Mouse (Mus musculus): Measurements from ENCODE around the gene Hip1. TPM values are rescaled to one million over a fixed set of nuclear protein-coding genes. Genes with fewer than 3 reads are reported as not detected.
"Not testable (repeated sequence)": the region's sequence is repeated elsewhere in the genome, so short reads cannot be mapped to it uniquely, and the experiment has no call there.

Gene Hip1
- polyA plus RNA-seq, 1 experiment from 2014 or later = 7.3 TPM

GRCm38 (mm10) chr5:135376341-135376740 is 168.6 kb downstream of the Hip1 start:
- H3K36me3 ChIP-seq (ENCODE audit: control insufficient read depth, insufficient read depth, low read length) = peaks cover 54% of the 10 kb centered on the region
- WGBS = 59% methylated on average over 2 of the region's 2 CpGs
- TF ChIP-seq EP300 (optimal IDR thresholded peaks at IDR 0.05) (no peak), CTCF (IDR thresholded peaks at IDR 0.05; ENCODE audit: low read depth) (no peak)
- no peak overlapping the region for H3K4me3 ChIP-seq (ENCODE audit: low read depth, low read length)
- no peaks in the 10 kb centered on the region for H3K4me1 ChIP-seq (replicated peaks; ENCODE audit: control insufficient read depth, insufficient read depth)
- H3K9ac ChIP-seq (ENCODE audit: low read length) = no peak overlapping the region
- H3K27ac ChIP-seq (replicated peaks) = no peak overlapping the region
- ATAC-seq (ENCODE audit: low FRiP score, low TSS enrichment) (no peak), DNase-seq (ENCODE audit: low spot score) (no peak)
- no peak overlapping the region for H3K4me2 ChIP-seq (replicated peaks; ENCODE audit: low read depth)
- H3K27me3 ChIP-seq (ENCODE audit: control insufficient read depth, insufficient read depth, low read length) = no peaks in the 10 kb centered on the region
- no peaks in the 10 kb centered on the region for H3K9me3 ChIP-seq (ENCODE audit: control insufficient read depth, low read length)

- Histone ChIP-seq H3K4me3 (ENCODE audit: low read depth, low read length) (no peak overlapping the region), H3K9ac (ENCODE audit: low read length) (no peak overlapping the region), H3K27ac (replicated peaks) (no peak overlapping the region), H3K4me2 (replicated peaks; ENCODE audit: low read depth) (no peak overlapping the region), H3K4me1 (replicated peaks; ENCODE audit: control insufficient read depth, insufficient read depth) (peaks cover 2% of the 10 kb centered on the region; the same call in 1 of the 2 replicates), H3K27me3 (ENCODE audit: control insufficient read depth, insufficient read depth, low read length) (no peaks in the 10 kb centered on the region), H3K36me3 (ENCODE audit: control insufficient read depth, insufficient read depth, low read length) (peaks cover 46% of the 10 kb centered on the region), H3K9me3 (ENCODE audit: control insufficient read depth, low read length) (no peaks in the 10 kb centered on the region)
- TF ChIP-seq CTCF (IDR thresholded peaks at IDR 0.05; ENCODE audit: low read depth) = no peak
- TF ChIP-seq EP300 (optimal IDR thresholded peaks at IDR 0.05) = no peak
- peak; percentile 76 for DNase-seq (ENCODE audit: low spot score)
- WGBS = 38% methylated on average over 8 of the region's 8 CpGs
- no peak for ATAC-seq (ENCODE audit: low FRiP score, low TSS enrichment)
Observed at GRCm38 (mm10) chr5:135375167-135375566, 169.8 kb downstream of the Hip1 start.

- Histone ChIP-seq H3K4me1 (replicated peaks; ENCODE audit: control insufficient read depth, insufficient read depth) (peaks cover 2% of the 10 kb centered on the region; the same call in 1 of the 2 replicates), H3K9ac (ENCODE audit: low read length) (no peak overlapping the region), H3K27ac (replicated peaks) (no peak overlapping the region), H3K27me3 (ENCODE audit: control insufficient read depth, insufficient read depth, low read length) (no peaks in the 10 kb centered on the region), H3K4me2 (replicated peaks; ENCODE audit: low read depth) (no peak overlapping the region), H3K9me3 (ENCODE audit: control insufficient read depth, low read length) (no peaks in the 10 kb centered on the region), H3K4me3 (ENCODE audit: low read depth, low read length) (no peak overlapping the region), H3K36me3 (ENCODE audit: control insufficient read depth, insufficient read depth, low read length) (peaks cover 36% of the 10 kb centered on the region)
- DNase-seq (ENCODE audit: low spot score) (no peak), ATAC-seq (ENCODE audit: low FRiP score, low TSS enrichment) (no peak)
- 94% methylated on average over 5 of the region's 5 CpGs for WGBS
- TF ChIP-seq CTCF (IDR thresholded peaks at IDR 0.05; ENCODE audit: low read depth) = peak; percentile 33
- TF ChIP-seq EP300 (optimal IDR thresholded peaks at IDR 0.05) = no peak
Observed at GRCm38 (mm10) chr5:135373601-135374000, 171.3 kb downstream of the Hip1 start.

GRCm38 (mm10) chr5:135371195-135371594 is 173.7 kb downstream of the Hip1 start:
- no peak overlapping the region for H3K4me2 ChIP-seq (replicated peaks; ENCODE audit: low read depth)
- H3K27me3 ChIP-seq (ENCODE audit: control insufficient read depth, insufficient read depth, low read length) = no peaks in the 10 kb centered on the region
- DNase-seq (ENCODE audit: low spot score) = no peak
- no peak for ATAC-seq (ENCODE audit: low FRiP score, low TSS enrichment)
- H3K9me3 ChIP-seq (ENCODE audit: control insufficient read depth, low read length) = no peaks in the 10 kb centered on the region
- TF ChIP-seq EP300 (optimal IDR thresholded peaks at IDR 0.05) (no peak), CTCF (IDR thresholded peaks at IDR 0.05; ENCODE audit: low read depth) (no peak)
- WGBS = 96% methylated on average over 13 of the region's 13 CpGs
- peaks cover 23% of the 10 kb centered on the region for H3K36me3 ChIP-seq (ENCODE audit: control insufficient read depth, insufficient read depth, low read length)
- no peak overlapping the region for H3K27ac ChIP-seq (replicated peaks)
- H3K4me3 ChIP-seq (ENCODE audit: low read depth, low read length) = no peak overlapping the region
- H3K9ac ChIP-seq (ENCODE audit: low read length) = no peak overlapping the region
- H3K4me1 ChIP-seq (replicated peaks; ENCODE audit: control insufficient read depth, insufficient read depth) = peaks cover 2% of the 10 kb centered on the region; the same call in 1 of the 2 replicates

DNA sequence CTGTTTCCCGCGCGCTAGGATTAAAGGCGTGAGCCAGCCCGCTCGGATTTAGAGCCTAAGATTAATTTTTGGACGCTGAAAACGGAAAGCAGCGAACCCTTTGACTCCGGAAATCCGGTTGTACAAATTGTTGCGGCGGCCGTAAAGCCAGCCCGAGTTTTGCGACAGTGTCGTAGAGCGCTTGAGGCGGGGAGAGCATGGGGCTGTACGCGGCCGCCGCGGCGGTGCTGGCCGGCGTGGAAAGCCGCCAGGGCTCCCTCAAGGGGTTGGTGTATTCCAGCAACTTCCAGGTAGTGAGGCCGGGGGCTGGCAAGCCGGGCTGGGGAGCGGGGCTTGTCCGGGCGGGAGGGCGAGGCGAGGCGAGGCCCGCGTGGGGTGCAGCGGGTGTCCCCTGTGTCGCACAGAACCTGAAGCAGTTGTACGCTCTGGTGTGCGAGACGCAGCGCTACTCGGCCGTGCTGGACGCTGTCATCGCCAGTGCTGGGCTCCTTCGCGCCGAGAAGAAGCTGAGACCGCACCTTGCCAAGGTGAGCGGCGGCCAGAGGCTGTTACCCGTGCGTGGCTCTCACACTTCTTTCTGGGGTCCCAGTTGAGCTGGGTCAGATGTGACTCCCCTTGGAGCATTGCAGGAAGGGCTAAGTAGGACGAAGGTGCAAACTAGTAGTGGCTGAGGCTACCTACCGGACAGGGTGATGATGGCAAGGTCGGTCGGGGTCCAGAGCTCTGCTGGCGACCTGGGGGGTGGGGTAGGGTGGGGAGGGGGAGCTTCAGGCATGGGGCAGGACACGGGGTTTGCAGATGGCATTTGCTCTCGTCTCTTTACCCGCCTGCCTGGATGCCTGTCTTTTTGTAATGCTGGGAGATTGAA is 174.9 kb downstream of the Hip1 start, which contains the start of gene Nsun5:
Gene Nsun5 (plus strand): TSS at position 167 of the 868 bp plus-strand sequence.
- Histone ChIP-seq H3K27me3 (ENCODE audit: control insufficient read depth, insufficient read depth, low read length) (no peaks in the 10 kb centered on the region), H3K4me1 (replicated peaks; ENCODE audit: control insufficient read depth, insufficient read depth) (peaks cover 2% of the 10 kb centered on the region; the same call in 1 of the 2 replicates), H3K4me3 (ENCODE audit: low read depth, low read length) (peak within 1 kb of the TSS; percentile 84), H3K36me3 (ENCODE audit: control insufficient read depth, insufficient read depth, low read length) (peaks cover 13% of the 10 kb centered on the region; the same call in 1 of the 2 replicates), H3K4me2 (replicated peaks; ENCODE audit: low read depth) (peak within 1 kb of the TSS; percentile 91), H3K9me3 (ENCODE audit: control insufficient read depth, low read length) (no peaks in the 10 kb centered on the region), H3K27ac (replicated peaks) (peak within 1 kb of the TSS; percentile 78), H3K9ac (ENCODE audit: low read length) (peak within 1 kb of the TSS; percentile 88)
- ATAC-seq (ENCODE audit: low FRiP score, low TSS enrichment) (peak; percentile 83), DNase-seq (ENCODE audit: low spot score) (peak; percentile 94)
- under 1% methylated on average over 62 of the region's 64 CpGs for WGBS
- no peak for TF ChIP-seq EP300 (optimal IDR thresholded peaks at IDR 0.05)
- no peak; the same call in 1 of the 2 replicates for TF ChIP-seq CTCF (IDR thresholded peaks at IDR 0.05; ENCODE audit: low read depth)

DNA sequence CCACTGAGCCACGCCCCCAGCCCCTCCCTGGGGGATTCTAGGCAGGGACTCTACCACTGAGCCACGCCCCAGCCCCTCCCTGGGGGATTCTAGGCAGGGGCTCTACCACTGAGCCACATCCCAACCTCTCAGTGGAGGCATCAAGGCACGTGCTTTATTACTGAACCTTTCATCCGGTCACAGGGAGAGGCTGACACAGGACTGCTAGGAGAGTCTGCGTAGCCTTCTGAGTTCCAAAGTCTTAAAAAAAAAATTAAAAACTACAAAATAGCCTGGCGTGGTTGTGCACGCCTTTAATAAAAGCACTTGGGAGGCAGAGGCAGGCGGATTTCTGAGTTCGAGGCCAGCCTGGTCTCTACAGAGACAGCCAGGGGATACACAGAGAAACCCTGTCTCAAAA is 175.7 kb downstream of the Hip1 start:
- not testable (repeated sequence) for H3K4me1 ChIP-seq (replicated peaks; ENCODE audit: control insufficient read depth, insufficient read depth); H3K9me3 ChIP-seq (ENCODE audit: control insufficient read depth, low read length); ATAC-seq (ENCODE audit: low FRiP score, low TSS enrichment); DNase-seq (ENCODE audit: low spot score); H3K36me3 ChIP-seq (ENCODE audit: control insufficient read depth, insufficient read depth, low read length); H3K27me3 ChIP-seq (ENCODE audit: control insufficient read depth, insufficient read depth, low read length); H3K9ac ChIP-seq (ENCODE audit: low read length)
- Histone ChIP-seq H3K27ac (replicated peaks) (peak overlapping the region; percentile 78; the same call in 1 of the 2 replicates), H3K4me2 (replicated peaks; ENCODE audit: low read depth) (peak overlapping the region; percentile 91), H3K4me3 (ENCODE audit: low read depth, low read length) (peak overlapping the region; percentile 84)
- WGBS = 51% methylated on average over 9 of the region's 9 CpGs

Measured in stomach, postnatal 0 days (tissue).